Mouse (Mus musculus): ENCODE measurements around the gene Ifngr1.

The Ifngr1 gene

DNA sequence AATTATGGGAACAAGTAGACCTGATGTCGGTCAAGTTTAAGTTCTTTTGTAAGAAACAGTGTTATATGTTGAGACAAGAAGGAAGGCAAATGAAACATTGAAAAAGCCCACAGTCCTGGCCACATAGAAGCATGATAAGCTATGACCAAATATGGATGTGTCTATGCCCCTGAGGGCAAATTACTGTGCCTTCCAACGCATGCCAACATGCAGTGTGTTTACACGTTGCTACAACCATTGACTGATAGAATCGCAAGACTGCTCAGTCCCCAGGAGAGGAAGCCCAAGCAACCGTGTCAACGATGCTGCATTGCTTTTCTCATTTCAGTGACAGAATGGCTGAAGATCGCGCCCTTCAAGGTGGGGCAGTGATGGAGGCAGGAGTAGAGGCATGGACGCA is 65.7 kb downstream of the Ifngr1 start:
- DNase-seq: no peak

Data from kidney, adult 11 months (tissue).